19 mouse cellular contexts compared by ENCODE assay signal in genomic region chr17:28316476-28316875, GRCm38 (mm10). TPM values are rescaled to one million over a fixed set of nuclear protein-coding genes. Genes with fewer than 3 reads are reported as not detected.
DNase-seq lines count a peak whose midpoint lies in the region; ATAC-seq and TF ChIP-seq lines count a peak whose summit lies in the region.
"Had no signal": no experiment of that assay in that cellular context is flagged by ENCODE, and none has a peak within 500 bp of the region (broad histone marks: within the 10 kb centered on the region; RNA-seq: fewer than 3 reads in every experiment).

No protein-coding gene starts in this region.

- H3K36me3 ChIP-seq in heart, embryonic 10.5 days, result peaks cover 55% of the 10 kb centered on the region
- peaks cover 47% of the 10 kb centered on the region for H3K36me3 ChIP-seq in liver, embryonic 12.5 days
- H3K36me3 ChIP-seq in liver, embryonic 11.5 days (ENCODE audit: control insufficient read depth, insufficient read depth, low read length), result peaks cover 25% of the 10 kb centered on the region
- peaks cover 66% of the 10 kb centered on the region for H3K36me3 ChIP-seq in G1E (replicated peaks)
- no peaks in the 10 kb centered on the region for H3K36me3 ChIP-seq in liver, embryonic 14.5 days (replicated peaks; ENCODE audit: control insufficient read depth, insufficient read depth, low read depth)

- H3K27ac ChIP-seq in heart, embryonic 10.5 days, result peak overlapping the region; percentile 13; the same call in 1 of the 2 replicates
- 0 out of 2 replicates have a peak overlapping the region, but pooled peaks have one; percentile 1 for H3K27ac ChIP-seq in liver, embryonic 12.5 days
- H3K27ac ChIP-seq in liver, embryonic 11.5 days (ENCODE audit: low read depth, low read length), result no peak overlapping the region
- H3K27ac ChIP-seq in liver, embryonic 14.5 days, result no peak overlapping the region
- H3K27ac ChIP-seq: embryonic facial prominence, embryonic 13.5 days; midbrain, embryonic 13.5 days had no signal

- H3K4me3 ChIP-seq in heart, embryonic 10.5 days, result no peak overlapping the region
- H3K4me3 ChIP-seq in liver, embryonic 12.5 days, result no peak overlapping the region
- H3K4me3 ChIP-seq in liver, embryonic 11.5 days (ENCODE audit: low read depth, low read length), result no peak overlapping the region
- H3K4me3 ChIP-seq in G1E (ENCODE audit: low read depth, low read length), result peak overlapping the region; percentile 63; the same call in 1 of the 2 replicates
- no peak overlapping the region for H3K4me3 ChIP-seq in liver, embryonic 14.5 days (ENCODE audit: insufficient read depth in 1 of 2, low read depth in 2 of 2, low read length in 2 of 2)
- H3K4me3 ChIP-seq: embryonic facial prominence, embryonic 13.5 days; midbrain, embryonic 13.5 days; myocyte had no signal

- no peaks in the 10 kb centered on the region for H3K27me3 ChIP-seq in heart, embryonic 10.5 days (ENCODE audit: insufficient read depth, poor library complexity, severe bottlenecking)
- H3K27me3 ChIP-seq in liver, embryonic 12.5 days (replicated peaks), result no peaks in the 10 kb centered on the region
- no peaks in the 10 kb centered on the region for H3K27me3 ChIP-seq in liver, embryonic 11.5 days (replicated peaks; ENCODE audit: control insufficient read depth, insufficient read depth, low read length)
- H3K27me3 ChIP-seq in G1E (ENCODE audit: insufficient read depth, low read length), result no peaks in the 10 kb centered on the region
- no peaks in the 10 kb centered on the region for H3K27me3 ChIP-seq in liver, embryonic 14.5 days (ENCODE audit: control insufficient read depth, insufficient read depth, low read length)
- H3K27me3 ChIP-seq: embryonic facial prominence, embryonic 13.5 days; midbrain, embryonic 13.5 days had no signal

- H3K9me3 ChIP-seq in heart, embryonic 10.5 days, result no peaks in the 10 kb centered on the region
- no peaks in the 10 kb centered on the region for H3K9me3 ChIP-seq in liver, embryonic 12.5 days (replicated peaks)
- H3K9me3 ChIP-seq in liver, embryonic 11.5 days (ENCODE audit: control insufficient read depth, low read length), result no peaks in the 10 kb centered on the region
- no peaks in the 10 kb centered on the region for H3K9me3 ChIP-seq in G1E (replicated peaks)
- H3K9me3 ChIP-seq in liver, embryonic 14.5 days (ENCODE audit: control insufficient read depth, low read length), result no peaks in the 10 kb centered on the region
- H3K9me3 ChIP-seq: embryonic facial prominence, embryonic 13.5 days; midbrain, embryonic 13.5 days had no signal

- WGBS in heart, embryonic 10.5 days, result 85% methylated on average over 9 of the region's 9 CpGs
- WGBS in liver, embryonic 12.5 days (ENCODE audit: insufficient replicate concordance), result 77% methylated on average over 9 of the region's 9 CpGs
- whole genome bisulfite sequencing in liver, embryonic 11.5 days, result 89% methylated on average over 9 of the region's 9 CpGs
- 77% methylated on average over 9 of the region's 9 CpGs for WGBS in liver, embryonic 14.5 days (ENCODE audit: insufficient replicate concordance)

- H3K4me2 ChIP-seq in liver, embryonic 12.5 days, result no peak overlapping the region
- H3K4me2 ChIP-seq in liver, embryonic 11.5 days, result no peak overlapping the region
- no peak overlapping the region for H3K4me2 ChIP-seq in liver, embryonic 14.5 days (ENCODE audit: low read depth)
- H3K4me2 ChIP-seq: embryonic facial prominence, embryonic 13.5 days; midbrain, embryonic 13.5 days had no signal

- peaks cover 39% of the 10 kb centered on the region for H3K4me1 ChIP-seq in heart, embryonic 10.5 days
- peaks cover 61% of the 10 kb centered on the region for H3K4me1 ChIP-seq in liver, embryonic 12.5 days
- peaks cover 35% of the 10 kb centered on the region for H3K4me1 ChIP-seq in liver, embryonic 11.5 days (replicated peaks; ENCODE audit: control insufficient read depth, insufficient read depth, low read length)
- peaks cover 63% of the 10 kb centered on the region for H3K4me1 ChIP-seq in G1E (ENCODE audit: insufficient read depth, low read depth, low read length)
- H3K4me1 ChIP-seq in liver, embryonic 14.5 days (replicated peaks; ENCODE audit: control insufficient read depth in 2 of 2, insufficient read depth in 2 of 2, low read length in 1 of 2), result peaks cover 7 to 26% of the 10 kb centered on the region in 2 experiments

- no peak for TF ChIP-seq CTCF in G1E (IDR thresholded peaks at IDR 0.05; ENCODE audit: low read depth, low read length)
- peak; percentile 46 for TF ChIP-seq CTCF in liver, embryonic 14.5 days (IDR thresholded peaks at IDR 0.05; ENCODE audit: low read depth)

- no peak for DNase-seq in heart, embryonic 10.5 days (ENCODE audit: low spot score)
- DNase-seq in heart, postnatal 4 days, result no peak
- no peak for DNase-seq in liver, embryonic 11.5 days (ENCODE audit: low spot score)
- no peak for DNase-seq in G1E (ENCODE audit: low spot score)
- DNase-seq in liver, embryonic 14.5 days (ENCODE audit: low read depth in 3 of 3, low spot score in 3 of 3), result no peak
- no peak for DNase-seq in right cerebral cortex, postnatal 14 days
- DNase-seq: adrenal gland, postnatal 25 days; cerebellum, adult 2 months; heart, postnatal 14 days; kidney, adult 9 months; left cerebral cortex, postnatal 4 days; lung, adult 18-20 months had no signal

- no peak overlapping the region for H3K9ac ChIP-seq in liver, embryonic 12.5 days
- no peak overlapping the region for H3K9ac ChIP-seq in liver, embryonic 11.5 days (ENCODE audit: low read depth, low read length)
- H3K9ac ChIP-seq in liver, embryonic 14.5 days (replicated peaks), result no peak overlapping the region
- H3K9ac ChIP-seq: midbrain, embryonic 13.5 days had no signal

- TF ChIP-seq EP300 in liver, embryonic 14.5 days (IDR thresholded peaks at IDR 0.05; ENCODE audit: low read depth), result no peak

- ATAC-seq in liver, embryonic 12.5 days, result no peak
- ATAC-seq in liver, embryonic 11.5 days (replicated peaks; ENCODE audit: low FRiP score), result no peak
- no peak for ATAC-seq in G1E (ENCODE audit: extremely low read depth, insufficient number of reproducible peaks, low FRiP score, poor library complexity, severe bottlenecking)
- no peak for ATAC-seq in liver, embryonic 14.5 days (ENCODE audit: insufficient read depth)
- ATAC-seq: midbrain, embryonic 13.5 days had no signal

RNA-seq across cellular contexts. Expression of gene Fance, which starts 3.2 kb away (rescaled TPM):
- polyA plus RNA-seq in heart, embryonic 10.5 days (2016; fragmentation: Nextera tagmentation; extraction: Ambion mirVana), result 25.8 and 30.6 TPM in 2 replicates
- total RNA-seq in heart, postnatal 4 days (2021), result 10 to 100 TPM; 18.7 to 19.4 TPM
- 18.8 and 22.1 TPM in 2 replicates for polyA plus RNA-seq in liver, embryonic 12.5 days (2016; fragmentation: Nextera tagmentation; extraction: Ambion mirVana)
- 30.2 and 31.1 TPM in 2 replicates for polyA plus RNA-seq in liver, embryonic 11.5 days (2014; fragmentation: Nextera tagmentation; extraction: Ambion mirVana)
- 33.9 and 34.5 TPM in 2 replicates for total RNA-seq in G1E (2014; fragmentation: Nextera tagmentation)
- 50.1 and 50.7 TPM in 2 replicates for total RNA-seq in G1E (2017)
- polyA plus RNA-seq in G1E (2012), result 79.0 and 80.0 TPM in 2 replicates
- polyA plus RNA-seq in liver, embryonic 14.5 days (2012; rRNA removed), result 4.5 and 5.5 TPM in 2 replicates
- polyA plus RNA-seq in liver, embryonic 14.5 days (2014; fragmentation: Nextera tagmentation; extraction: Ambion mirVana), result 9.4 and 10.4 TPM in 2 replicates

RNA-seq across cellular contexts. Expression of gene Rpl10a, which starts 11.8 kb away (rescaled TPM):
- polyA plus RNA-seq in heart, embryonic 10.5 days (2016; fragmentation: Nextera tagmentation; extraction: Ambion mirVana), result 345 and 365 TPM in 2 replicates
- total RNA-seq in heart, postnatal 4 days (2021), result 100 to 1,000 TPM; 663 to 665 TPM
- polyA plus RNA-seq in liver, embryonic 12.5 days (2016; fragmentation: Nextera tagmentation; extraction: Ambion mirVana), result 472 and 487 TPM in 2 replicates
- 683 and 733 TPM in 2 replicates for polyA plus RNA-seq in liver, embryonic 11.5 days (2014; fragmentation: Nextera tagmentation; extraction: Ambion mirVana)
- total RNA-seq in G1E (2014; fragmentation: Nextera tagmentation), result 2,842 and 3,361 TPM in 2 replicates
- total RNA-seq in G1E (2017), result 987 and 1,219 TPM in 2 replicates
- polyA plus RNA-seq in G1E (2012), result 7,805 and 8,433 TPM in 2 replicates
- polyA plus RNA-seq in liver, embryonic 14.5 days (2012; rRNA removed), result 1,169 and 1,992 TPM in 2 replicates
- 506 and 510 TPM in 2 replicates for polyA plus RNA-seq in liver, embryonic 14.5 days (2014; fragmentation: Nextera tagmentation; extraction: Ambion mirVana)

RNA-seq across cellular contexts. Expression of gene Tead3, which starts 34.1 kb away (rescaled TPM):
- polyA plus RNA-seq in heart, embryonic 10.5 days (2016; fragmentation: Nextera tagmentation; extraction: Ambion mirVana), result 6.3 and 6.5 TPM in 2 replicates
- 10 to 100 TPM; 26.3 to 30.2 TPM for total RNA-seq in heart, postnatal 4 days (2021)
- 1.9 and 2.0 TPM in 2 replicates for polyA plus RNA-seq in liver, embryonic 12.5 days (2016; fragmentation: Nextera tagmentation; extraction: Ambion mirVana)
- polyA plus RNA-seq in liver, embryonic 11.5 days (2014; fragmentation: Nextera tagmentation; extraction: Ambion mirVana), result 4.3 and 4.6 TPM in 2 replicates
- total RNA-seq in G1E (2014; fragmentation: Nextera tagmentation) (0.90 TPM in 1 of 2 replicates, not detected in the other), G1E (2017) (0.06 and 0.22 TPM in 2 replicates)
- polyA plus RNA-seq in G1E (2012), result 0.41 and 0.47 TPM in 2 replicates
- polyA plus RNA-seq in liver, embryonic 14.5 days (2012; rRNA removed), result 2.0 and 2.2 TPM in 2 replicates
- polyA plus RNA-seq in liver, embryonic 14.5 days (2014; fragmentation: Nextera tagmentation; extraction: Ambion mirVana), result 0.52 and 0.63 TPM in 2 replicates
- total RNA-seq: common myeloid progenitor, adult 5-6 weeks; neutrophil, adult 5-6 weeks had no signal

RNA-seq across cellular contexts. Expression of gene Tulp1, which starts 48.5 kb away (rescaled TPM):
- 5.0 and 5.7 TPM in 2 replicates for polyA plus RNA-seq in heart, embryonic 10.5 days (2016; fragmentation: Nextera tagmentation; extraction: Ambion mirVana)
- 1 to 10 TPM; 1.0 to 1.5 TPM for total RNA-seq in heart, postnatal 4 days (2021)
- polyA plus RNA-seq in liver, embryonic 12.5 days (2016; fragmentation: Nextera tagmentation; extraction: Ambion mirVana), result 1.4 and 1.6 TPM in 2 replicates
- 2.8 and 3.3 TPM in 2 replicates for polyA plus RNA-seq in liver, embryonic 11.5 days (2014; fragmentation: Nextera tagmentation; extraction: Ambion mirVana)
- not detected in 2 replicates for total RNA-seq in G1E (2014; fragmentation: Nextera tagmentation)
- 0.16 TPM in 1 of 2 replicates, not detected in the other for total RNA-seq in G1E (2017)
- 0.10 TPM in 1 of 2 replicates, not detected in the other for polyA plus RNA-seq in G1E (2012)
- polyA plus RNA-seq in liver, embryonic 14.5 days (2012; rRNA removed), result 0.12 and 0.26 TPM in 2 replicates
- polyA plus RNA-seq in liver, embryonic 14.5 days (2014; fragmentation: Nextera tagmentation; extraction: Ambion mirVana), result 0.28 and 0.42 TPM in 2 replicates
- total RNA-seq: adrenal gland, postnatal 25 days; common myeloid progenitor, adult 5-6 weeks; gastrocnemius, adult 8-10 months; neutrophil, adult 5-6 weeks had no signal
- polyA plus RNA-seq: cerebellum, adult 2 months; myocyte had no signal

Comparison
In these comparisons a context has a peak if more than half of its experiments do, and no peak if none do; other contexts are left out.
1. H3K27ac ChIP-seq: peak in heart, embryonic 10.5 days (single experiment) and liver, embryonic 12.5 days (single experiment); none in liver, embryonic 11.5 days (single experiment) and liver, embryonic 14.5 days (single experiment).